Mouse (Mus musculus) E14TG2a.4 (cell line): ENCODE results near the gene Slc39a10.

Source experiments
- CTCF ChIP-seq: conservative IDR thresholded peaks from 2 replicates; pipeline ENCODE4 v1.5.1; 2014; ENCODE audit warnings: low read length
- NANOG ChIP-seq: IDR thresholded peaks from 2 replicates; pipeline ENCODE4 v1.6.1; 2014; ENCODE audit warnings: borderline replicate concordance, low read length, mixed read lengths
- POU5F1 ChIP-seq: IDR thresholded peaks from 2 replicates; pipeline ENCODE4 v1.6.1; 2014; ENCODE audit warnings: low read length, borderline replicate concordance

GRCm38 (mm10) chr1:46886091-46886490 lies 6.6 kb downstream of the Slc39a10 start:
- TF ChIP-seq CTCF = no peak
- TF ChIP-seq POU5F1 = no peak
- TF ChIP-seq NANOG = no peak
